Mouse (Mus musculus) midbrain, embryonic 11.5 days (tissue): ENCODE results near the gene Ropn1l. TPM values are rescaled to one million over a fixed set of nuclear protein-coding genes. Genes with fewer than 3 reads are reported as not detected.

Experiments used
- ATAC-seq: fragments of 200-750 bp; cut with Nextera tagmentation; 2 replicates; pipeline ENCODE4 v1.8.0; 2017; ENCODE audit warnings: moderate TSS enrichment, moderate library complexity; ENCODE audit not compliant: low FRiP score
- DNase-seq: peaks from one replicate; pipeline ENCODE4 v3.0.0; 2015; ENCODE audit warnings: low spot score; ENCODE audit errors: missing footprints
- H3K27ac ChIP-seq: fragments of 300-500 bp; sonication (generic); 2 replicates; pipeline ENCODE4 v1.5.1; 2014; ENCODE audit warnings: low read depth, low read length
- H3K27me3 ChIP-seq: fragments of 300-500 bp; sonication (generic); 2 replicates; pipeline ENCODE4 v1.6.1; 2014; ENCODE audit warnings: mild to moderate bottlenecking, low read length, moderate library complexity, mixed read lengths; ENCODE audit not compliant: control insufficient read depth, insufficient read depth
- H3K36me3 ChIP-seq: fragments of 300-500 bp; sonication (generic); 2 replicates; pipeline ENCODE4 v1.6.1; 2014; ENCODE audit warnings: mild to moderate bottlenecking, low read length, moderate library complexity, mixed read lengths; ENCODE audit not compliant: control insufficient read depth, insufficient read depth
- H3K4me1 ChIP-seq: fragments of 300-500 bp; sonication (generic); 2 replicates; pipeline ENCODE4 v1.6.1; 2014; ENCODE audit warnings: low read length; ENCODE audit not compliant: control insufficient read depth, insufficient read depth
- H3K4me2 ChIP-seq: fragments of 300-500 bp; sonication (generic); 2 replicates; pipeline ENCODE4 v1.6.1; 2014; ENCODE audit warnings: mild to moderate bottlenecking, moderate library complexity
- H3K4me3 ChIP-seq: fragments of 300-500 bp; sonication (generic); 2 replicates; pipeline ENCODE4 v1.5.1; 2014; ENCODE audit warnings: low read depth, low read length
- H3K9ac ChIP-seq: fragments of 300-500 bp; sonication (generic); 2 replicates; pipeline ENCODE4 v1.6.1; 2014; ENCODE audit warnings: low read length
- H3K9me3 ChIP-seq: fragments of 300-500 bp; sonication (generic); 2 replicates; pipeline ENCODE4 v1.6.1; 2016; ENCODE audit warnings: low read length; ENCODE audit not compliant: control insufficient read depth
- WGBS: fragments of 180-500 bp; shearing (Covaris S2); extraction: QIAGEN DNeasy Blood & Tissue Kit; methylation state at CpG from one replicate; pipeline ENCODE4 v1.1.7; 2014; 5-methylcytosine and 5-hydroxymethylcytosine counted together
- polyA plus RNA-seq: library from polyadenylated mRNA; unstranded; fragments of >200 nt; fragmentation: Nextera tagmentation; extraction: Ambion mirVana; gene quantifications from 2 replicates; pipeline ENCODE4 v1.2.1, GENCODE M21; 2014

Gene Ropn1l
- polyA plus RNA-seq, 1 experiment from 2014 or later: 4.0 TPM

DNA sequence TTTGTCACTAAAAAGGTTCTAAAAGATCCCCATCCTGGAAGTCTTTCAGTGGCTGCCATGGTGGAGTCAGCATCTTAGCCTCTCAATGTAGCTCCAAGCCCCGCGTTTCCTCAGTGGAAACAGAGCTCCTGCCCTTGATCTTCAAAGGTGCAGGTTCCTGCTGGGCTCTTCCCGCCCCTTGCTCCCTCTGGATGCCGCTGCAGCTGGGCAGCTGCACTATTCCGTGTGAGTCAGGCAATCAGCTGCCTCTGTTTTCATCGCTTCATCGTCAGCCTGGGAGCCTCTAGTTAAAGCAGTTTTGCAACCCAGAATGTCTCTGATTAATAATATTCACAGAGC lies 34.9 kb downstream of the Ropn1l start:
- Histone ChIP-seq H3K36me3 (no peaks in the 10 kb centered on the region), H3K4me3 (no peak overlapping the region), H3K27me3 (no peaks in the 10 kb centered on the region), H3K4me1 (no peaks in the 10 kb centered on the region), H3K9ac (no peak overlapping the region), H3K9me3 (no peaks in the 10 kb centered on the region), H3K4me2 (no peak overlapping the region), H3K27ac (no peak overlapping the region)
- DNase-seq (no peak), ATAC-seq (no peak)
- 22% methylated on average over 7 of the region's 7 CpGs for WGBS

DNA sequence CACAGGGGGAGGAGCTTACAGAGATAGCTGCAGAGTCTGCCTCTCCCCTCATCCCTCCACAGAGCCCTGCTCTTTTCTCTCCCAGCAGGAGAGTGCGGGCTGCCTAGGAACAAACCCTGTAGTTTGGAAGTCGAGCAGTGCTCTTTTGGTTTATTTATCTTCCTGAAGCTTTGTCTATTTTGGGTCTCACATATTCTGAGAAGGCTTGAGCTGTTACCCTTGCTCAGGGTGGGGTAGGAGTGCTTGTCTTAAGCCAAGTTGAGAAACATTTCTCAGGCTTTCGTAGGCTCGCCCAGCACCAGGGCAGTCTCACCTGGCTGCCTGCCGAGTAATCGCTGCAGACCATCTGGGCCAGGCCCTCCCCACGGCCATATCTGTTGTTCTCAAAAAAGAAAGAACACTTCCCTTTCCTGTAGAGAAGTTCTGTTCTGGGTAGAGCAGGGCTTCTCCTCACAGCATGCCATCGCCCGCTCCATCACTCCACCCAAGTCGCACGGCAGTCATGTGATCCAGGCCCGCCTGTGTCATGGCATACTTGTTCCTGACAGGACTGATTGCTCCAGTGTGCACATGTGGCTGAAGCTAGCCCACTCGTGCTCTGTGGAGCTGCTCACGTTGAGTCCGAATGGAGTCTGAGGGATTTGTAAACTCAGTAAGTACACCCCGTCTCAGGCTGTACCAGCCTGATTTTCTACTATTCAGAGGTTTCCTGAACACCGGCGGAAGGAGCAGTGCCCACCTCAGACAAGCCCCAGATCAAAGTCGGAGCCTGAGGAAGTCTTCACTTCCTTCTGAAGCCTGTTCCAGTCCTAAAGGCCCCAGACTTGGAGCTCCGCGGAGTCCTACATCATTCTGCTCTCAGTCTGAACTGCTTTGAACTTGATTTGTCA lies 35.5 kb downstream of the Ropn1l start:
- Histone ChIP-seq H3K4me2 (no peak overlapping the region), H3K4me3 (no peak overlapping the region), H3K4me1 (no peaks in the 10 kb centered on the region), H3K9me3 (no peaks in the 10 kb centered on the region), H3K27me3 (no peaks in the 10 kb centered on the region), H3K27ac (no peak overlapping the region), H3K36me3 (no peaks in the 10 kb centered on the region), H3K9ac (no peak overlapping the region)
- ATAC-seq (0 out of 2 replicates have a peak, but pooled peaks have one; percentile 50), DNase-seq (no peak)
- WGBS: 62% methylated on average over 21 of the region's 21 CpGs

DNA sequence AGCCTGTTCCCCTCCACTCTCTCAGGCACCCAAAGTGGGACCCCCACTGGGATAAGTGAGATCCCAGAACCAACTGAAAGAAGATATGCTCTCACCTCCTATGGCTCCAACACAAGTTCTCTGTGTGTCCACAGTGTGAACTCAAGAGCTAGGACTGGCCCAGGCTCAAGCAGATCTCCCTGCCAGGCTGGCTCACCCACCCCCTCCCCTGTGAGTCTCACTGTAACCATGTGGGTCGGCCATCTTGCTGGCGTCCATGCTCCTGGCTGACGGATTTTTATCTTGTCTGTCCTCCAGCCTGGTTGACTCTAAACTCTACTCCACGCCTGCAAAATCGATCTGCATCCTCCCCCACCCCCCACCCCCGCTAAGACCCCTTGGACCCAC lies 36.1 kb downstream of the Ropn1l start:
- WGBS: 73% methylated on average over 6 of the region's 6 CpGs
- Histone ChIP-seq H3K36me3 (no peaks in the 10 kb centered on the region), H3K4me1 (no peaks in the 10 kb centered on the region), H3K27ac (no peak overlapping the region), H3K27me3 (no peaks in the 10 kb centered on the region), H3K4me3 (no peak overlapping the region), H3K4me2 (no peak overlapping the region), H3K9ac (no peak overlapping the region), H3K9me3 (no peaks in the 10 kb centered on the region)
- no peak for ATAC-seq
- no peak for DNase-seq

DNA sequence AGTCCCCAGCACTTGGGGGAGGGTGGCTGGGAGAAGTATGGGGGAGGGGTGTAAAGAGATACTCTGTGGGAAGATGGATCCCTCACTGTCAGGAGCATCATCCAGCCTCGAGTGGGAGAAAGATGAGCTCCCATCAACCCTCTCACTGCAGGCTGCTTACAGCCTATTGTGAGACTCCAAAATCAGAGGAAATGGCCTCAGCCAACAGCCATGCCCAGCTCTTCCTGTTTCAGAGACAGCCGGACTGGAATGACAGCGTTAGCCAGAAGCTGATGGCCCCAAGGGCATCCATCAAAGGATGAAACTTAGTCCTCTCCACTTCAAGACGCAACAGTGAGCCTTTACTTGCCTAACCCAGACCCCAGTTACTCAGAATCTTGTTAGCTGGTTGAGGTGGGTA lies 38.4 kb downstream of the Ropn1l start:
- Histone ChIP-seq H3K9me3 (no peaks in the 10 kb centered on the region), H3K4me1 (no peaks in the 10 kb centered on the region), H3K27me3 (no peaks in the 10 kb centered on the region), H3K27ac (no peak overlapping the region), H3K36me3 (no peaks in the 10 kb centered on the region), H3K4me3 (no peak overlapping the region), H3K4me2 (no peak overlapping the region), H3K9ac (no peak overlapping the region)
- ATAC-seq: no peak
- DNase-seq: no peak
- 87% methylated on average over 4 of the region's 4 CpGs for WGBS

GRCm38 (mm10) chr15:31414179-31414898 lies 39.2 kb downstream of the Ropn1l start:
- Histone ChIP-seq H3K27me3 (no peaks in the 10 kb centered on the region), H3K4me1 (no peaks in the 10 kb centered on the region), H3K9ac (no peak overlapping the region), H3K4me3 (no peak overlapping the region), H3K27ac (no peak overlapping the region), H3K4me2 (no peak overlapping the region), H3K9me3 (no peaks in the 10 kb centered on the region), H3K36me3 (no peaks in the 10 kb centered on the region)
- ATAC-seq (no peak), DNase-seq (no peak)
- WGBS: 46% methylated on average over 6 of the region's 6 CpGs

DNA sequence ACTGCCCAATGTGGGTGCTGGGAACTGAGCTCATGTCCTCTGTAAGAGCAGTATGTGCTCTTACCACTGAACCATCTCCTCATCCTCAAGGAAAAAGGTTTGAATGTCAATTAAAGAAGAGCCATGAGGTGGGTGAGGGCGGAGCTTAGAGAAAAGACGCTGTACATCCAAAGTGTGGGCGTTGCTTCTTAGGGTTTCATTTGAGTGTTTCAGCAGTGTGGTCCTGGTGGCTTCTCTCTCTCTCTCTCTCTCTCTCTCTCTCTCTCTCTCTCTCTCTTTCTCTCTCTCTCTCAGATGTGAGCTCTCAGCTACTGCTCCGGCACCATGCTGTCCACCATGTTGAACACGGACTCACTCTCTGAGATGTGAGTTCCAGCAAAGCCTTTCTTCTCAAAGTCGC lies 39.9 kb downstream of the Ropn1l start:
- Histone ChIP-seq H3K36me3 (no peaks in the 10 kb centered on the region), H3K9ac (no peak overlapping the region), H3K9me3 (no peaks in the 10 kb centered on the region), H3K4me2 (no peak overlapping the region), H3K27me3 (no peaks in the 10 kb centered on the region), H3K4me3 (no peak overlapping the region), H3K27ac (no peak overlapping the region), H3K4me1 (no peaks in the 10 kb centered on the region)
- WGBS: 83% methylated on average over 6 of the region's 6 CpGs
- DNase-seq (no peak), ATAC-seq (no peak)

DNA sequence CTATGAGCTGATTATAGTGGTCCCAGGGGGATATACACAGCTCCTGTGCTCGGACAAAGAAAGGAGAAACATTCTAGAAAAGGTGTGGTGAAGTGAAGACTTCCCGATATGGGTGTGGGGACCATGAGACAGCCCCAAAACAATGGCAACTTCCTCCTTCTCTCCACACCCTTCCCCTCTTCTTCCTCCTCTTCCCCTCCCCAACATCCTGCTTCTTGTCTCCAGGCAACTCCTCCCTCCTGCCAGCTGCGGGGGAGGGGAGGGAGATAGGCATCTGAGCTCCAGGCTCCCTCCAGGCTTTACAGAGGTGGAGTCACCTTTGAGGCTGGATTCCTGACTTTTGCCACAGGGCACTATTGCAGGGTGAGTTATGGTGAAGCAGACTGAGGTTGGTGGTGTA lies 40.6 kb downstream of the Ropn1l start:
- H3K27ac ChIP-seq: no peak overlapping the region
- no peaks in the 10 kb centered on the region for H3K36me3 ChIP-seq
- 84% methylated on average over 3 of the region's 3 CpGs for WGBS
- H3K4me1 ChIP-seq: no peaks in the 10 kb centered on the region
- no peak overlapping the region for H3K4me2 ChIP-seq
- H3K9me3 ChIP-seq: no peaks in the 10 kb centered on the region
- no peak overlapping the region for H3K9ac ChIP-seq
- DNase-seq: no peak
- H3K27me3 ChIP-seq: no peaks in the 10 kb centered on the region
- no peak overlapping the region for H3K4me3 ChIP-seq
- no peak for ATAC-seq

DNA sequence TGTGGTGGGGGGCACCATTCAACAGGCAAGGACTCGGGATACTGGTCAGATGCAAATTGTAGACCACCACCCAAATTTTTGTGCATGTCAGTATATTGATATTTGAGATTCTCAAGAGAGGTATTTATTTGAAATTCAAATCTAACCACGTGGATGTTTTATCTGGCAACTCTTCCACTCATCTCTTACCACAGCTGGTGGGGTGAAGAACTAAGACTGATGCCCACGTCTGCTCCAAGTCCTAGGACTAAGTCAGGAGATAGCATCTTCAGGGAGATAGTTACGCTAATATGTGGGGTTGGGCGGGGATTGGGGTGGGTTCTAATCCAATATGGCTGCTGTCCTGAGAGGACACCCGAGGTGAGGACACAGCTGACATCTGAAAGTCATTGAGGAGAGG lies 41.1 kb downstream of the Ropn1l start:
- Histone ChIP-seq H3K4me2 (no peak overlapping the region), H3K27ac (no peak overlapping the region), H3K9ac (no peak overlapping the region), H3K36me3 (no peaks in the 10 kb centered on the region), H3K27me3 (no peaks in the 10 kb centered on the region), H3K4me3 (no peak overlapping the region), H3K9me3 (no peaks in the 10 kb centered on the region), H3K4me1 (no peaks in the 10 kb centered on the region)
- ATAC-seq (no peak), DNase-seq (no peak)
- 79% methylated on average over 6 of the region's 6 CpGs for whole genome bisulfite sequencing

- H3K27me3 ChIP-seq: no peaks in the 10 kb centered on the region
- no peak overlapping the region for H3K4me2 ChIP-seq
- no peaks in the 10 kb centered on the region for H3K4me1 ChIP-seq
- no peak overlapping the region for H3K4me3 ChIP-seq
- H3K36me3 ChIP-seq: no peaks in the 10 kb centered on the region
- no peak overlapping the region for H3K27ac ChIP-seq
- H3K9me3 ChIP-seq: no peaks in the 10 kb centered on the region
- no peak overlapping the region for H3K9ac ChIP-seq
- no peak for ATAC-seq
- WGBS: 81% methylated on average over 4 of the region's 4 CpGs
- no peak for DNase-seq
Measured at GRCm38 (mm10) chr15:31407490-31407889, 46.0 kb downstream of the Ropn1l start.
